In the genomic region with DNA sequence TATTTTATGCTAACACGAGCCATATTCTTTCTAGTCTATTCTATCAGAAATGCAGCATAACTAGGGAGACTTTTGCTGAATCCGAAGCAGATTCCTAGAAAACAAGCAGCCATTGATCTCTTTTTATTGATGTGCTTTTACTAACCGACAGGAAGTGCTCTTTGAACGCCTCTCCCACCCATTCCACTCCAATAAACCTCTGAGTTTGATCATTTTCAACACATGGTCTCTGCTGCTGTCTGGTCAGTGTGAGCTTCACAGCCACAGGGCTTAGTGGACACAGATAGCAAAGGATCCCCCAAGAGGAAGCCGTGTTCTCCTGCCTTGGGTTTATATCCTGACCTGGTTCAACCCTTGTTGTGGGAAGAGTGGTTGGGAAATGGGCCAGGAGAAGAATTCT, we compare ENCODE assay signal across 25 mouse cellular contexts.
"Had no signal": no experiment of that assay in that cellular context is flagged by ENCODE, and none has a peak within 500 bp of the region (broad histone marks: within the 10 kb centered on the region; RNA-seq: fewer than 3 reads in every experiment).

No protein-coding gene starts in this region.

- H3K4me1 ChIP-seq: heart, embryonic 13.5 days; heart, embryonic 15.5 days; limb, embryonic 12.5 days had no signal

- H3K27me3 ChIP-seq: heart, embryonic 13.5 days; heart, embryonic 15.5 days; hindbrain, embryonic 12.5 days; intestine, embryonic 15.5 days; limb, embryonic 12.5 days; liver, embryonic 12.5 days had no signal

- H3K4me3 ChIP-seq: heart, adult 2 months; heart, embryonic 13.5 days; heart, embryonic 15.5 days; hindbrain, embryonic 10.5 days; hindbrain, embryonic 12.5 days; intestine, embryonic 15.5 days; layer of hippocampus, adult 2 months; left cerebral cortex, adult 2 months; limb, embryonic 10.5 days; limb, embryonic 12.5 days; liver, embryonic 12.5 days had no signal

- H3K36me3 ChIP-seq: heart, embryonic 13.5 days; heart, embryonic 15.5 days; hindbrain, embryonic 10.5 days; hindbrain, embryonic 12.5 days; intestine, embryonic 15.5 days; limb, embryonic 10.5 days; limb, embryonic 12.5 days; liver, embryonic 12.5 days had no signal

- H3K9ac ChIP-seq: heart, embryonic 13.5 days; heart, embryonic 15.5 days; hindbrain, embryonic 12.5 days; hindbrain, embryonic 14.5 days; intestine, embryonic 15.5 days; limb, embryonic 12.5 days; liver, embryonic 12.5 days had no signal

- H3K9me3 ChIP-seq: heart, embryonic 13.5 days; heart, embryonic 15.5 days; hindbrain, embryonic 10.5 days; hindbrain, embryonic 12.5 days; intestine, embryonic 15.5 days; limb, embryonic 10.5 days; limb, embryonic 12.5 days; liver, embryonic 12.5 days had no signal

- H3K27ac ChIP-seq: heart, adult 2 months; heart, embryonic 13.5 days; heart, embryonic 15.5 days; hindbrain, embryonic 10.5 days; hindbrain, embryonic 12.5 days; hindbrain, embryonic 14.5 days; intestine, embryonic 15.5 days; layer of hippocampus, adult 2 months; left cerebral cortex, adult 2 months; limb, embryonic 10.5 days; limb, embryonic 12.5 days; liver, embryonic 12.5 days had no signal

- DNase-seq: gastrocnemius, postnatal 14 days; gastrocnemius, postnatal 36 days; heart, adult 11 months; heart, adult 2 months; heart, postnatal 4 days; kidney, adult 18-20 months; kidney, adult 8-10 months; kidney, postnatal 10 days; kidney, postnatal 25 days; kidney, postnatal 4 days had no signal

- H3K4me2 ChIP-seq: heart, embryonic 11.5 days; heart, embryonic 13.5 days; heart, embryonic 15.5 days; hindbrain, embryonic 12.5 days; hindbrain, embryonic 14.5 days; intestine, embryonic 15.5 days; limb, embryonic 12.5 days; liver, embryonic 12.5 days had no signal

- ATAC-seq: hindbrain, embryonic 16.5 days; inflammation-experienced regulatory T-cells, adult 6 months; intestine, embryonic 15.5 days; intestine, postnatal 0 days; liver, embryonic 12.5 days had no signal
